Mouse (Mus musculus) c-Kit-negative CD71-positive TER-119-positive erythroid progenitor cells, embryonic 14.5 days (primary cell): ENCODE results near the gene Tpx2.

Experiments
- DNase-seq: peaks from one replicate; pipeline ENCODE4 v3.0.0-alpha.2; 2013; ENCODE audit warnings: low read depth, low spot score

Gene Tpx2

GRCm38 (mm10) chr2:152847815-152848302 is at the start of gene Tpx2:
Tpx2 (plus strand) TSS chr2:152847964.
- DNase-seq: peak; percentile 100

- no peak for DNase-seq
Measured at GRCm38 (mm10) chr2:152799954-152800761, 47.6 kb upstream of the Tpx2 start.

GRCm38 (mm10) chr2:152800762-152801113 is 47.0 kb upstream of the Tpx2 start:
- DNase-seq: no peak

- DNase-seq: no peak
Measured at GRCm38 (mm10) chr2:152802303-152802702, 45.5 kb upstream of the Tpx2 start.

GRCm38 (mm10) chr2:152803081-152803480 is 44.7 kb upstream of the Tpx2 start:
- peak; percentile 43 for DNase-seq

GRCm38 (mm10) chr2:152804408-152805110 is 43.2 kb upstream of the Tpx2 start:
- DNase-seq: no peak

- no peak for DNase-seq
Measured at GRCm38 (mm10) chr2:152805111-152805490, 42.7 kb upstream of the Tpx2 start.

GRCm38 (mm10) chr2:152806037-152806436 is 41.7 kb upstream of the Tpx2 start:
- no peak for DNase-seq

GRCm38 (mm10) chr2:152808178-152808577 is 39.6 kb upstream of the Tpx2 start:
- no peak for DNase-seq

- DNase-seq: no peak
Measured at GRCm38 (mm10) chr2:152810158-152810941, 37.4 kb upstream of the Tpx2 start.

- DNase-seq: peak; percentile 84
Measured at GRCm38 (mm10) chr2:152811336-152812165, 36.2 kb upstream of the Tpx2 start.

- DNase-seq: no peak
Measured at GRCm38 (mm10) chr2:152813232-152813631, 34.5 kb upstream of the Tpx2 start.

GRCm38 (mm10) chr2:152814213-152814874 is 33.4 kb upstream of the Tpx2 start:
- DNase-seq: peak; percentile 78

GRCm38 (mm10) chr2:152815879-152816656 is 31.7 kb upstream of the Tpx2 start:
- peak; percentile 60 for DNase-seq

- no peak for DNase-seq
Measured at GRCm38 (mm10) chr2:152816657-152817348, 31.0 kb upstream of the Tpx2 start.

GRCm38 (mm10) chr2:152817596-152818291 is 30.0 kb upstream of the Tpx2 start:
- DNase-seq: peak; percentile 56

GRCm38 (mm10) chr2:152818679-152819078 is 29.1 kb upstream of the Tpx2 start:
- DNase-seq: no peak

GRCm38 (mm10) chr2:152819097-152819624 is 28.6 kb upstream of the Tpx2 start:
- no peak for DNase-seq
